25 mouse cellular contexts compared by ENCODE assay signal in genomic region chr6:108261506-108261905, GRCm38 (mm10).
"Had no signal": no experiment of that assay in that cellular context is flagged by ENCODE, and none has a peak within 500 bp of the region (broad histone marks: within the 10 kb centered on the region; RNA-seq: fewer than 3 reads in every experiment).

No protein-coding gene starts in this region.

- H3K27ac ChIP-seq: liver, embryonic 15.5 days; lung, embryonic 15.5 days; macrophage; midbrain, embryonic 10.5 days; midbrain, embryonic 12.5 days; neural tube, embryonic 13.5 days; neural tube, embryonic 15.5 days; stomach, embryonic 15.5 days; stomach, postnatal 0 days had no signal

- H3K9me3 ChIP-seq: liver, embryonic 15.5 days; lung, embryonic 15.5 days; midbrain, embryonic 10.5 days; midbrain, embryonic 12.5 days; neural tube, embryonic 13.5 days; neural tube, embryonic 15.5 days; stomach, embryonic 15.5 days had no signal

- H3K36me3 ChIP-seq: liver, embryonic 15.5 days; lung, embryonic 15.5 days; midbrain, embryonic 10.5 days; midbrain, embryonic 12.5 days; neural tube, embryonic 13.5 days; neural tube, embryonic 15.5 days; stomach, embryonic 15.5 days had no signal

- H3K4me2 ChIP-seq: liver, embryonic 15.5 days; lung, embryonic 15.5 days; midbrain, embryonic 12.5 days; neural tube, embryonic 13.5 days; neural tube, embryonic 15.5 days; stomach, embryonic 15.5 days had no signal

- H3K9ac ChIP-seq: liver, embryonic 15.5 days; liver, postnatal 0 days; lung, embryonic 15.5 days; midbrain, embryonic 12.5 days; neural tube, embryonic 13.5 days; neural tube, embryonic 15.5 days; stomach, embryonic 15.5 days had no signal

- H3K4me1 ChIP-seq: stomach, embryonic 15.5 days had no signal

- H3K4me3 ChIP-seq: liver, embryonic 15.5 days; lung, embryonic 15.5 days; midbrain, embryonic 10.5 days; midbrain, embryonic 12.5 days; myocyte; neural tube, embryonic 13.5 days; neural tube, embryonic 15.5 days; stomach, embryonic 15.5 days had no signal

- DNase-seq: liver, postnatal 0 days; lung, adult 2 months; lung, postnatal 14 days; lung, postnatal 36 days; midbrain, embryonic 14.5 days; retina, postnatal 1 day; right cerebral cortex, adult 18-20 months; right cerebral cortex, postnatal 25 days; right cerebral cortex, postnatal 4 days; spleen, adult 18-20 months; thymus, adult 2 months; thymus, postnatal 25 days; thymus, postnatal 4 days had no signal

- ATAC-seq: liver, postnatal 0 days; lung, postnatal 0 days; midbrain, embryonic 16.5 days had no signal

- H3K27me3 ChIP-seq: liver, embryonic 15.5 days; lung, embryonic 15.5 days; midbrain, embryonic 12.5 days; neural tube, embryonic 13.5 days; neural tube, embryonic 15.5 days; stomach, embryonic 15.5 days had no signal
